ENCODE assay signal across 9 mouse cellular contexts in genomic region chr15:101241236-101241635, GRCm38 (mm10). TPM values are rescaled to one million over a fixed set of nuclear protein-coding genes. Genes with fewer than 3 reads are reported as not detected.
A peak's percentile ranks its signal among the peaks of the same experiment; 100 is the strongest.
DNase-seq lines count a peak whose midpoint lies in the region; ATAC-seq and TF ChIP-seq lines count a peak whose summit lies in the region.
"Had no signal": no experiment of that assay in that cellular context is flagged by ENCODE, and none has a peak within 500 bp of the region (broad histone marks: within the 10 kb centered on the region; RNA-seq: fewer than 3 reads in every experiment).

No protein-coding gene starts in this region.

- no peaks in the 10 kb centered on the region for H3K36me3 ChIP-seq in kidney, embryonic 15.5 days
- H3K36me3 ChIP-seq in midbrain, embryonic 14.5 days (ENCODE audit: control insufficient read depth, insufficient read depth, low read length): no peaks in the 10 kb centered on the region

- 58% methylated on average over 9 of the region's 9 CpGs for WGBS in kidney, embryonic 15.5 days
- 70% methylated on average over 9 of the region's 9 CpGs for WGBS in midbrain, embryonic 14.5 days

- 0 out of 2 replicates have a peak overlapping the region, but pooled peaks have one; percentile 21 for H3K4me3 ChIP-seq in kidney, embryonic 15.5 days (replicated peaks)
- H3K4me3 ChIP-seq in cortical plate, adult 2 months (ENCODE audit: insufficient read depth, low read length): peak overlapping the region; percentile 23
- H3K4me3 ChIP-seq in midbrain, embryonic 14.5 days (replicated peaks; ENCODE audit: low read depth, low read length): no peak overlapping the region

- 0 out of 2 replicates have a peak overlapping the region, but pooled peaks have one; percentile 3 for H3K27ac ChIP-seq in kidney, embryonic 15.5 days
- 0 out of 2 replicates have a peak overlapping the region, but pooled peaks have one; percentile 4 for H3K27ac ChIP-seq in cortical plate, adult 2 months (ENCODE audit: insufficient read depth, low read length)
- no peak overlapping the region for H3K27ac ChIP-seq in midbrain, embryonic 14.5 days (replicated peaks; ENCODE audit: low read depth, low read length)

- DNase-seq in kidney, adult 18-20 months: no peak
- DNase-seq in heart, postnatal 4 days: peak; percentile 60
- no peak for DNase-seq in midbrain, embryonic 14.5 days
- no peak for DNase-seq in layer of hippocampus, postnatal 14 days (ENCODE audit: low spot score in 2 of 2)
- DNase-seq in cerebellum, adult 8-10 months: no peak
- no peak for DNase-seq in adrenal gland, postnatal 36 days

- no peaks in the 10 kb centered on the region for H3K27me3 ChIP-seq in kidney, embryonic 15.5 days
- no peaks in the 10 kb centered on the region for H3K27me3 ChIP-seq in midbrain, embryonic 14.5 days (ENCODE audit: control insufficient read depth, insufficient read depth, low read length)
- H3K27me3 ChIP-seq: Patski had no signal

- no peaks in the 10 kb centered on the region for H3K9me3 ChIP-seq in kidney, embryonic 15.5 days (replicated peaks)
- H3K9me3 ChIP-seq in midbrain, embryonic 14.5 days (ENCODE audit: control insufficient read depth, low read length): no peaks in the 10 kb centered on the region

- H3K9ac ChIP-seq in kidney, embryonic 15.5 days: peak overlapping the region; percentile 31; the same call in 1 of the 2 replicates
- H3K9ac ChIP-seq in midbrain, embryonic 14.5 days (replicated peaks; ENCODE audit: low read length): no peak overlapping the region

- no peak for TF ChIP-seq POLR2A in cortical plate, adult 2 months (IDR thresholded peaks at IDR 0.05; ENCODE audit: extremely low read depth, insufficient read depth, low read length)

- H3K4me1 ChIP-seq in kidney, embryonic 15.5 days: peaks cover 46% of the 10 kb centered on the region
- peaks cover 6% of the 10 kb centered on the region; the same call in 1 of the 2 replicates for H3K4me1 ChIP-seq in cortical plate, adult 2 months (ENCODE audit: control insufficient read depth, insufficient read depth, low read length)
- H3K4me1 ChIP-seq in midbrain, embryonic 14.5 days (ENCODE audit: control insufficient read depth, insufficient read depth, low read length): 0 out of 2 replicates have a peak, but pooled peaks cover 10% of the 10 kb centered on the region

- no peak for TF ChIP-seq CTCF in cortical plate, adult 2 months (IDR thresholded peaks at IDR 0.05; ENCODE audit: extremely low read depth, insufficient read depth, low read length)

- no peak for ATAC-seq in kidney, embryonic 15.5 days (replicated peaks; ENCODE audit: low FRiP score)
- no peak for ATAC-seq in midbrain, embryonic 14.5 days (ENCODE audit: low FRiP score, low TSS enrichment)
- ATAC-seq: Patski had no signal

- peak overlapping the region; percentile 48 for H3K4me2 ChIP-seq in kidney, embryonic 15.5 days
- H3K4me2 ChIP-seq in midbrain, embryonic 14.5 days (ENCODE audit: low read length): peak overlapping the region; percentile 40; the same call in 1 of the 2 replicates

RNA-seq across cellular contexts. Expression of gene Nr4a1, which starts 12.8 kb away (rescaled TPM):
- polyA plus RNA-seq in kidney, embryonic 15.5 days (2015; fragmentation: Nextera tagmentation; extraction: Ambion mirVana): 9.8 and 10.0 TPM in 2 replicates
- polyA plus RNA-seq in cortical plate, adult 2 months (2012; rRNA removed): 76.6 and 103 TPM in 2 replicates
- 10 to 100 TPM; 48.1 to 49.6 TPM for total RNA-seq in heart, postnatal 4 days (2021)
- 2.9 and 3.5 TPM in 2 replicates for polyA plus RNA-seq in midbrain, embryonic 14.5 days (2014; fragmentation: Nextera tagmentation; extraction: Ambion mirVana)
- 10 to 100 TPM; 34.5 to 54.4 TPM for total RNA-seq in layer of hippocampus, postnatal 14 days (2021)
- total RNA-seq in adrenal gland, postnatal 36 days (2021): 1,000 to 10,000 TPM in 1 of 2 experiments, 100 to 1,000 TPM in 1; 924 to 1,160 TPM

RNA-seq across cellular contexts. Expression of gene Grasp, which starts 17.2 kb away (rescaled TPM):
- polyA plus RNA-seq in kidney, embryonic 15.5 days (2015; fragmentation: Nextera tagmentation; extraction: Ambion mirVana): 4.7 TPM in 2 replicates
- 39.7 and 41.0 TPM in 2 replicates for polyA plus RNA-seq in cortical plate, adult 2 months (2012; rRNA removed)
- total RNA-seq in heart, postnatal 4 days (2021): 10 to 100 TPM; 13.9 to 15.1 TPM
- polyA plus RNA-seq in midbrain, embryonic 14.5 days (2014; fragmentation: Nextera tagmentation; extraction: Ambion mirVana): 0.93 and 0.97 TPM in 2 replicates
- total RNA-seq in layer of hippocampus, postnatal 14 days (2021): 10 to 100 TPM; 53.4 to 55.2 TPM
- 10 to 100 TPM; 18.7 to 60.1 TPM for total RNA-seq in adrenal gland, postnatal 36 days (2021)

RNA-seq across cellular contexts. Expression of gene Atg101, which starts 42.8 kb away (rescaled TPM):
- polyA plus RNA-seq in kidney, embryonic 15.5 days (2015; fragmentation: Nextera tagmentation; extraction: Ambion mirVana): 75.0 and 80.1 TPM in 2 replicates
- polyA plus RNA-seq in cortical plate, adult 2 months (2012; rRNA removed): 55.3 and 56.0 TPM in 2 replicates
- total RNA-seq in heart, postnatal 4 days (2021): 10 to 100 TPM; 21.7 to 23.3 TPM
- polyA plus RNA-seq in midbrain, embryonic 14.5 days (2014; fragmentation: Nextera tagmentation; extraction: Ambion mirVana): 61.2 and 87.4 TPM in 2 replicates
- total RNA-seq in layer of hippocampus, postnatal 14 days (2021): 10 to 100 TPM; 45.9 to 47.3 TPM
- total RNA-seq in adrenal gland, postnatal 36 days (2021): 10 to 100 TPM; 53.6 to 90.1 TPM

RNA-seq across cellular contexts. Expression of gene 6030408B16Rik, which starts 51.8 kb away (rescaled TPM):
- polyA plus RNA-seq in kidney, embryonic 15.5 days (2015; fragmentation: Nextera tagmentation; extraction: Ambion mirVana): 18.1 and 19.9 TPM in 2 replicates
- 0.13 and 0.23 TPM in 2 replicates for polyA plus RNA-seq in cortical plate, adult 2 months (2012; rRNA removed)
- total RNA-seq in heart, postnatal 4 days (2021): 1 to 10 TPM; 4.3 to 4.6 TPM
- 0.30 and 0.51 TPM in 2 replicates for polyA plus RNA-seq in midbrain, embryonic 14.5 days (2014; fragmentation: Nextera tagmentation; extraction: Ambion mirVana)
- total RNA-seq in layer of hippocampus, postnatal 14 days (2021): under 1 TPM; 0.28 to 0.69 TPM
- total RNA-seq in adrenal gland, postnatal 36 days (2021): under 1 TPM; 0.36 to 0.40 TPM
- polyA plus RNA-seq: Patski had no signal

Comparison
In these comparisons a context has a peak if more than half of its experiments do, and no peak if none do; other contexts are left out.
1. RNA of gene Nr4a1, which starts 12.8 kb away (total RNA-seq): 924 to 1,160 TPM in adrenal gland, postnatal 36 days; 34.5 to 54.4 TPM in layer of hippocampus, postnatal 14 days and 48.1 to 49.6 TPM in heart, postnatal 4 days; every median in the first group is over 10 times any median in the second.